Mouse (Mus musculus) embryonic facial prominence, embryonic 11.5 days (tissue): ENCODE measurements at regions not wholly inside any gene's neighbourhood (a gene's known extent, or its start where the extent isn't known, plus 50 kb on each side); places are given as distances from the start of the nearest gene placed in this dataset.

Experiments used
- ATAC-seq: fragments of 200-750 bp; cut with Nextera tagmentation; replicated peaks from 2 replicates; pipeline ENCODE4 v1.8.0; 2017; ENCODE audit warnings: low read depth; ENCODE audit not compliant: insufficient number of reproducible peaks, low FRiP score, low TSS enrichment
- DNase-seq: peaks from one replicate; pipeline ENCODE4 v3.0.0-alpha.2; 2015; ENCODE audit warnings: low spot score
- H3K27ac ChIP-seq: fragments of 300-500 bp; sonication (generic); replicated peaks from 2 replicates; pipeline ENCODE4 v1.5.1; 2014; ENCODE audit warnings: mild to moderate bottlenecking, low read depth, low read length, control low read depth
- H3K27me3 ChIP-seq: fragments of 300-500 bp; sonication (generic); 2 replicates; pipeline ENCODE4 v1.6.1; 2014; ENCODE audit warnings: mild to moderate bottlenecking, low read length, moderate library complexity, mixed read lengths; ENCODE audit not compliant: control insufficient read depth, insufficient read depth
- H3K36me3 ChIP-seq: fragments of 300-500 bp; sonication (generic); replicated peaks from 2 replicates; pipeline ENCODE4 v1.6.1; 2014; ENCODE audit warnings: low read depth, mild to moderate bottlenecking, low read length, moderate library complexity, mixed read lengths; ENCODE audit not compliant: control insufficient read depth, insufficient read depth
- H3K4me1 ChIP-seq: fragments of 300-500 bp; sonication (generic); 2 replicates; pipeline ENCODE4 v1.6.1; 2014; ENCODE audit warnings: low read length, mixed read lengths; ENCODE audit not compliant: control insufficient read depth, insufficient read depth
- H3K4me2 ChIP-seq: fragments of 300-500 bp; sonication (generic); 2 replicates; pipeline ENCODE4 v1.6.1; 2014; ENCODE audit warnings: low read depth, mild to moderate bottlenecking, control low read depth, low read length, moderate library complexity
- H3K4me3 ChIP-seq: fragments of 300-500 bp; sonication (generic); 2 replicates; pipeline ENCODE4 v1.5.1; 2014; ENCODE audit warnings: low read depth, low read length, control low read depth
- H3K9ac ChIP-seq: fragments of 300-500 bp; sonication (generic); replicated peaks from 2 replicates; pipeline ENCODE4 v1.6.1; 2014; ENCODE audit warnings: mild to moderate bottlenecking, control low read depth, low read length
- H3K9me3 ChIP-seq: fragments of 300-500 bp; sonication (generic); replicated peaks from 2 replicates; pipeline ENCODE4 v1.6.1; 2016; ENCODE audit warnings: mild to moderate bottlenecking, low read length, inconsistent platforms, mixed read lengths; ENCODE audit not compliant: control insufficient read depth
- WGBS: fragments of 180-500 bp; shearing (Covaris S2); extraction: QIAGEN DNeasy Blood & Tissue Kit; methylation state at CpG from one replicate; pipeline ENCODE4 v1.1.7; 2014; 5-methylcytosine and 5-hydroxymethylcytosine counted together

DNA sequence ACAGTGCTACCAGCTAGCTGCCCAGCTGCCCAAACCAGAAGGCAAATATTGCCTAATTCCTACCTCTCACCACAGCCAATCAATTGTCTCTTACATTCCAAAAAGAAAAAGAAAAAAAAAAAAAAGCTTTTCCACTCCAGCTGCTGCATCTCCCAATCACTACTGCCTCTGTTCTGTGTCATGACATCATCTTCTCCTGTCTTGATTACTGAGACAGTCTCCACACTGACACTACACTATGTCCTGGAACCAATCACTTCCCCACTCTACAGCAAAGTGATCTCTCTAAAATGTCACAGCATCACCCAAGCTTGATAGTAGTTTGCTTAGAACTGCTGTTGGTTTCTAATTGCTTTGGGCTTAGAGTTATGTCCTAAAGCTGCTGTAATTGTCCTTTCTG, 279.8 kb downstream of the Icos start:
- Histone ChIP-seq H3K27me3 (no peaks in the 10 kb centered on the region), H3K9me3 (no peaks in the 10 kb centered on the region), H3K36me3 (no peaks in the 10 kb centered on the region), H3K9ac (no peak overlapping the region), H3K27ac (no peak overlapping the region), H3K4me2 (no peak overlapping the region), H3K4me3 (no peak overlapping the region), H3K4me1 (no peaks in the 10 kb centered on the region)
- ATAC-seq (no peak), DNase-seq (no peak)

DNA sequence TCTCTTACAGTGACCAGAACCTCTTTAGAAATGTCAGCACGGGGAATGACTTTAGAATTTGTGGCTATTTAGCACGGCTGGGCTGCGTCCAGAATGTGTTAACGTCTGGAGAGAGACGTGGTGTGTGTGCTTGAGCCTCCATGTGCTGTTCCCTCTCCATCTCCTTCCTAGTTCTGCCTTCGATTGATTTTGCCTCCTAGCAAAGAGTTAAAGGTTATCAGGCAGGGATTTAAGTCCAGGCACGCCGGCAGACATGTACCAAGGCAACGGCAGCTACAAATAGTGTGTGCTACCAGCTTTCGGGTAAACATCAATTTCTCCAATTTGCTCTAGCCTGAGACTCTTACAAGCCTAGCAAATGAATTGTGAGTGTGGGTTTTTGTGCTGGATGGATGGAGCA, 285.7 kb downstream of the Icos start:
- no peak overlapping the region for H3K4me3 ChIP-seq
- H3K9ac ChIP-seq, result no peak overlapping the region
- ATAC-seq (no peak), DNase-seq (no peak)
- no peaks in the 10 kb centered on the region for H3K36me3 ChIP-seq
- 67% methylated on average over 10 of the region's 10 CpGs for WGBS
- no peak overlapping the region for H3K27ac ChIP-seq
- no peak overlapping the region for H3K4me2 ChIP-seq
- no peaks in the 10 kb centered on the region for H3K4me1 ChIP-seq
- no peaks in the 10 kb centered on the region for H3K27me3 ChIP-seq
- H3K9me3 ChIP-seq, result no peaks in the 10 kb centered on the region

DNA sequence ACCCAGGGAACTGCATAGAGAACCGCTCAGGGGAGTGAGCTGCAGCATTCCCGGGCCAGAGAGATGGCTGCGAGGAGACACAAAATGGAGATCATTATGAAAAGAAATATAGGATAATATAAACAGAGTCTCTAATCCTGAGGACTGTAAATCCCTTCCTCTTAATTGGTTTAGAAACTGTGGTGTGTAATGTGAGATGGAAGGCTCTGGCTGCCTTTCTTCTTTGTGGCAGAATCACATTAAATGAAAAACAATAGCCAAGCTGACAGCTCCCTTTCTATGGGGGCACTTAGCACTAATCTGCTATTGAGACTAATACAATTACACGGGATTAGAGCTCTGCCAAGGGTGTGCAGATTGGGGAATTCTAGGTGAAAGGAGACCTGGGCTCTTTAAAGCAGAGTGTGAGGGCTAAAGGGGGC, 288.0 kb downstream of the Icos start:
- peak; percentile 52; the same call in 1 of the 2 replicates for ATAC-seq
- H3K4me2 ChIP-seq, result no peak overlapping the region
- 7% methylated on average over 4 of the region's 4 CpGs for WGBS
- DNase-seq, result peak; percentile 44
- no peak overlapping the region for H3K4me3 ChIP-seq
- no peaks in the 10 kb centered on the region for H3K27me3 ChIP-seq
- H3K27ac ChIP-seq, result no peak overlapping the region
- H3K9me3 ChIP-seq, result no peaks in the 10 kb centered on the region
- H3K36me3 ChIP-seq, result no peaks in the 10 kb centered on the region
- no peak overlapping the region for H3K9ac ChIP-seq
- no peaks in the 10 kb centered on the region for H3K4me1 ChIP-seq

DNA sequence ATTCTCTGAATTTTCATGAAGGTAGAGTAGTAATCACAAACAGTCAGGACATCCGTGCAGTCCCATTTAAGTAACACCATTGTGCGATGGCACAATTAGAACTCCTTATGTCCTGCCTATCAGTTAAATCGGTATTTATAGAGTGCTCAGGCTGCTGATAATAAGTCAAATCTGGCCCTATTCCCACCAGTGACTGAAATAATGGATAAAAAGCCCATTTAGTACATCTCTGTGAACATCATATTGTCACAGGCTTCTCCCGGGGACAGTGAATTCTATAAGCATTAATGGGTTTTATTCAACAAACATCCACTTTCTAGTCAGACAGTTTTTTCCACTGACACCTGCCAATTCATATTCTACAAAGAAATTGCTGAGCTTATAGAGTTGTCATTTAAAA, 296.1 kb downstream of the Icos start:
- no peaks in the 10 kb centered on the region for H3K27me3 ChIP-seq
- DNase-seq (no peak), ATAC-seq (no peak)
- H3K36me3 ChIP-seq, result no peaks in the 10 kb centered on the region
- H3K4me2 ChIP-seq, result no peak overlapping the region
- H3K9ac ChIP-seq, result no peak overlapping the region
- no peak overlapping the region for H3K27ac ChIP-seq
- no peaks in the 10 kb centered on the region for H3K9me3 ChIP-seq
- no peak overlapping the region for H3K4me3 ChIP-seq
- H3K4me1 ChIP-seq, result no peaks in the 10 kb centered on the region
- WGBS, result 87% methylated on average over 4 of the region's 4 CpGs

DNA sequence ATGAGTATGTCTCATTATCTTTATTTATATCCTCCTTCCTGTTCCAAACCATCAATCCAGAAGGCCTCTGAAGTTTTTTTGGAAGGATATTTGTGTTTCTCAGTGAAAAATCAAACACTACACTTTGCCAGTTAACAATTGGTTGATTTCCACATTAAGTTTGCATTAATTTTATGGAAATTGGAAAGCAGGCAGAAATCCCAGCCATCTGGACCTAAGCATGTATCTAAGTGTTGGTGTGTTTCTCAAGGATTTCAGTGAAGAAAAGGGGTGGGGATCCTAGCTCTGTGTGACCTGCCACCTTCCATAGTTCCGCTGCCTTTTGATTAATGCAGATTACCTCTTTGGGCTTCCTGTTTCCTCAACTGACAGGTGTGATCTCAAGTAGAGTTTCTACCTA, 296.5 kb downstream of the Icos start:
- H3K27ac ChIP-seq, result no peak overlapping the region
- DNase-seq, result no peak
- ATAC-seq, result no peak
- H3K4me2 ChIP-seq, result no peak overlapping the region
- no peaks in the 10 kb centered on the region for H3K27me3 ChIP-seq
- no peak overlapping the region for H3K4me3 ChIP-seq
- no peak overlapping the region for H3K9ac ChIP-seq
- H3K36me3 ChIP-seq, result no peaks in the 10 kb centered on the region
- no peaks in the 10 kb centered on the region for H3K9me3 ChIP-seq
- WGBS, result 84% methylated on average over 1 of the region's 1 CpGs
- no peaks in the 10 kb centered on the region for H3K4me1 ChIP-seq

DNA sequence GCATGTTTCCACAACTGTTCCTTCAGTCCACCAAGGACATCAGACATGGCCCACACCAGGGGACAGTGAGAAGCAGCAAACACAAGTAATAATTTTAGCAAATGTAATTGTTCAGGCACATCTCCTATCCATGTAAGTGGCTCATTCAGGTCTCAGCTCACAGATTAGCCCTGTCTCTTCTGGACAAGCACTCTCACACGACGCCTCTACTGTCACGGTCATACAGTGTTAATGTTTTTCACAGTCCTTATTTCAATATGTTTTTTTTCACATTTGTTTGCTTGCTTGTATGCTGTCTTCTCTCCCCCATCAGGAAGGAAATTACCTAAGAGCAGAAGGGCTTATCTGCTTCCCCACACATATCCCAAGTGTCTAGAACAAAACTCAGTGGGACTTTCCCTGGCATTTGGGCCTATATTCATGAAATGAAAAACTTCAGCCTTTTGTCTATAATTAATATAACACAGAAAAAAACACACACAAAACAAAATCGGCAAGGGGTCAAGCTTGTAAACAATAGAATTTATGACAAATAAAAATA, 299.5 kb downstream of the Icos start:
- Histone ChIP-seq H3K4me1 (no peaks in the 10 kb centered on the region), H3K4me2 (no peak overlapping the region), H3K4me3 (no peak overlapping the region), H3K9me3 (no peaks in the 10 kb centered on the region), H3K36me3 (no peaks in the 10 kb centered on the region), H3K27ac (no peak overlapping the region), H3K9ac (no peak overlapping the region), H3K27me3 (no peaks in the 10 kb centered on the region)
- ATAC-seq, result no peak
- DNase-seq, result no peak
- 89% methylated on average over 4 of the region's 4 CpGs for WGBS

DNA sequence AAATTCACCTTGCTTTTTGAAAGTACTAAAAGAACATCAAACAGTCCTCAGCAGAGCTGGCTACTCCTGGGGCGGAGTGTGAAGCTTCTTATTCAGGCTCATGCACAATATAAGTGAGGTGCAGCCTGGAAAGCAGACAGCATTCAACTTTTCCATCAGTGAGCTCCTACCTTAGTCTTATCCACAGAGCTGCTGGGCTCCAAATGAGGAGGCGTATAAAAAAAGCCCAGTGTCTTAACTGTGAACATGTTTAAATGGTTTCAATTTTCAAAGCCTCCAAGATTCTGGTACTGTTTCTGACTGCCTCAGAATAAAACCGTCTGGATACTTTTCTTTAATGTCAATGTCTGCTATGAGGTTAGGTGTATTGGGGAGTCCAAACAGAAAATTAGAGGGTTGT, 310.5 kb downstream of the Icos start:
- H3K9ac ChIP-seq, result no peak overlapping the region
- H3K9me3 ChIP-seq, result no peaks in the 10 kb centered on the region
- no peaks in the 10 kb centered on the region for H3K27me3 ChIP-seq
- ATAC-seq (no peak), DNase-seq (no peak)
- H3K27ac ChIP-seq, result no peak overlapping the region
- H3K36me3 ChIP-seq, result no peaks in the 10 kb centered on the region
- 72% methylated on average over 3 of the region's 3 CpGs for WGBS
- H3K4me3 ChIP-seq, result no peak overlapping the region
- no peak overlapping the region for H3K4me2 ChIP-seq
- no peaks in the 10 kb centered on the region for H3K4me1 ChIP-seq

DNA sequence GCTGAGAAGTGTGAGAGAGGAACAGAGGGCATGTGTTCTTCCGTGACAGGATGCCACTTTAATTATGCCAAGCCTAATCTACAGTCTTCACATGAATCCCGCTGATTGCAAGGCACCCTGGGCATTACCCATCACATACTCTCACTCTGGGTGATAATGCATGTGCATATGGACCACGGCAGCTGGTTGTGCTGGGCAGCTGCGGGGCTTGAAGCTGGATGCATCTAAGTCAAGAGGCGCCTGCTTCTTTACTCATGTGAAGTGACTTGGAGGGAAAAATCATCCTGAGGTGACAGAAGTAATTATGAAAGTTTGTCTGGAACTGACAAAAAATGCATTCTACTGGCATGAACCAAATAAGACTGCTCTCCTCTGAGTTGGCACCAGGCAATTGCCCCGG, 311.2 kb downstream of the Icos start:
- no peak overlapping the region for H3K4me2 ChIP-seq
- DNase-seq (no peak), ATAC-seq (no peak)
- no peak overlapping the region for H3K9ac ChIP-seq
- no peak overlapping the region for H3K4me3 ChIP-seq
- H3K4me1 ChIP-seq, result no peaks in the 10 kb centered on the region
- no peaks in the 10 kb centered on the region for H3K27me3 ChIP-seq
- no peaks in the 10 kb centered on the region for H3K36me3 ChIP-seq
- H3K27ac ChIP-seq, result no peak overlapping the region
- no peaks in the 10 kb centered on the region for H3K9me3 ChIP-seq
- WGBS, result 90% methylated on average over 6 of the region's 6 CpGs
